Mouse (Mus musculus): ENCODE results near the gene Hoxc11.

Hoxc11 gene

DNA sequence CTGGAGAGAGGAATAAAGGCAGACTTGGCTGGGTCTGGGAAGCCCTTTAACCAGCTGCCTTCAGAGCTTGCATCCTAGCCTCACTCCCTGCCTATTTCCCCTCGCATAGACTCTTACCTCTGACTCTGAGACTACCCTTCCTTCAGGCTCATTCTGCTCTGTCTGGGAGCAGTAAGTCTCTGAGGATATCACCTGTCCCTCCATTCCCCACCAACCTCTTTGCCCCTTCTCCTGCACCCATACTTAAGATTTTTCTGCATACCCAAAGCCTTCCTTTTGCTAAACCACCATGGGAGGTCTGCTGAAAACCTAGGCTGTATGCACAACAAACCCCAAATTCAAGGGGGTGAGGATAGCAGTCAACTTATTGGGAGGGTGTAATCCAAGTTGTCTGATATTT, 25.7 kb downstream of the Hoxc11 start:
- in situ Hi-C loops (cut with MboI; ENCODE audit: unreplicated experiment in 2 of 2): loop anchor here (10.0 kb wide), 2 partner anchors 335 to 365 kb away; partner anchors contain the start of genes Gpr84 (in 2 of the 2) and Zfp385a (in 1 of the 2)

DNA sequence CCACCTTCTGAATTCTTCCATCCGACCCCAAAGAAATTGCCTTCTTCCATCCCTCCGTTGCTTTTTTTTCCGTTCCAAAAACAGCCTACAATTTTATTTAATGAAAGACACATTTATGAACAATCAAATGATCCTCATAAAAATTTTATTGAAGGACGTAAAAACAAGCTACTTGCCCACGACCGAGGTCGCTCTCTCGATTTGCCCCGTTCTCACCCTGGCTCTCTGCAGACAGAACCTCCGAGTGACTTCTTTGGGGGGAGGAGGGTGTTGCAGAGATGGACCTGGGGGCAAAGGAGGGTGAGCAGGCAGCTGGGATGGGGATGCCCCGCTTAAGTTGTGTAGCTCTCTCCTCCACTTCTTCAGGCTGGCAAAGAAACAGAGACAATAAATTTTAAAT, 26.1 kb downstream of the Hoxc11 start:
- in situ Hi-C loops (cut with MboI; ENCODE audit: unreplicated experiment in 2 of 2): loop anchor here (10.0 kb wide), 2 partner anchors 334 to 364 kb away; partner anchors contain the start of genes Gpr84 (in 2 of the 2) and Zfp385a (in 1 of the 2)

DNA sequence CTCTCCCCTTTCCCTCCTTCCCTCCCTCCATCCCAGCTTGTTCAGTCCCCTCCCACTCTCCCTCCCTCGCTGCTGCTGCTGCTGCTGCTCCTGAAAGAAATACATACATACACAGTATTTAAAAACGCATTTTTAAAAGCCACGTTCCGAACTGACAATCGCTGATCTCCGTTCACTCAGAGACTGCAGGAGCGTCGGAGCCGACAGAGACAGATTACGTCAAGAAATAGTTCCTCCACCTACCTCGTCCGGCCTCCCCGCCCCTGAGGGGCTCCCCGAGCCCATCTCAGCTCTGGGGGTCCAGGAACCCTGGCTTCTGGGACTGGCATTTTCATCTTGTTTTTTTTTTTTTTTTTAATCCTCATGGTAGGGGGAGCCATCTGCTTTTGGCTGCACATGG, 26.7 kb downstream of the Hoxc11 start:
- in situ Hi-C loops (cut with MboI; ENCODE audit: unreplicated experiment in 2 of 2): loop anchor here (10.0 kb wide), 2 partner anchors 334 to 364 kb away; partner anchors contain the start of genes Gpr84 (in 2 of the 2) and Zfp385a (in 1 of the 2)

- in situ Hi-C loops (cut with MboI; ENCODE audit: unreplicated experiment in 2 of 2): loop anchor here (10.0 kb wide), 2 partner anchors 333 to 363 kb away; partner anchors contain the start of genes Gpr84 (in 2 of the 2) and Zfp385a (in 1 of the 2)
Measured at GRCm38 (mm10) chr15:102981379-102982288, 27.4 kb downstream of the Hoxc11 start.

DNA sequence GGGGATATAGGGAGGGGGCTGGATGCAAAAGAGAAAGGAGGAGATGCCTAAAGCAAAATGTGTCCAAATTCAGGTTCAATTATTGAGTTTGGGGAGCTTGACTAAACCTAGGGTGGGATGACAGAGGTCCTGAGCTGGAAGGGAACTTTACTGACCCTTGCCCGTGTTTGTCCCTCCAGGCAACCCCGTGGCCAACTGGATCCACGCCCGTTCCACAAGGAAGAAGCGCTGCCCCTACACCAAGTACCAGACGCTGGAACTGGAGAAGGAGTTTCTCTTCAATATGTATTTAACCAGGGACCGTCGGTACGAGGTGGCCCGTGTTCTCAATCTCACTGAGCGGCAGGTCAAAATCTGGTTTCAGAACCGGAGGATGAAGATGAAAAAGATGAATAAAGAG, 29.5 kb downstream of the Hoxc11 start:
- in situ Hi-C loops (cut with MboI; ENCODE audit: unreplicated experiment in 2 of 2): loop anchor here (10.0 kb wide), 2 partner anchors 331 to 361 kb away; partner anchors contain the start of genes Gpr84 (in 2 of the 2) and Zfp385a (in 1 of the 2)

DNA sequence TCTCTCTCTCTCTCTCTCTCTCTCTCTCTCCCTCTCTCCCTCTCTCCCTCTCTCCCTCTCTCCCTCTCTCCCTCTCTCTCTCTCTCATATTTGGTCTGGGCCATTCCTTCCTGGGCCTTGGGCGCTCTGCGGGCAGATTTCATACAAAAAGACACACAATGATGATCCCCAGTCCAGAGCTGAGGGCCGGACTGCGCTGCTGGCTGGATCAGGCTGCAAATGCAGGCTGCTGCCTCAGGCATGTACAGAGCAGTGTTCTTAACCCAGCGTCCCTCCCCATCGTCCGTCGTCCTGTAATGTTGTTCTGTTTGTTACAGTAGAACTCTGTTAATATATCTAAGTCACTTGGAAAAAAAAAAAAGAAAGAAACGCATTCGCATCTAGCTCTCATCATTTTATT, 30.3 kb downstream of the Hoxc11 start:
- in situ Hi-C loops (cut with MboI; ENCODE audit: unreplicated experiment in 2 of 2): loop anchor here (10.0 kb wide), 2 partner anchors 330 to 360 kb away; partner anchors contain the start of genes Gpr84 (in 2 of the 2) and Zfp385a (in 1 of the 2)

DNA sequence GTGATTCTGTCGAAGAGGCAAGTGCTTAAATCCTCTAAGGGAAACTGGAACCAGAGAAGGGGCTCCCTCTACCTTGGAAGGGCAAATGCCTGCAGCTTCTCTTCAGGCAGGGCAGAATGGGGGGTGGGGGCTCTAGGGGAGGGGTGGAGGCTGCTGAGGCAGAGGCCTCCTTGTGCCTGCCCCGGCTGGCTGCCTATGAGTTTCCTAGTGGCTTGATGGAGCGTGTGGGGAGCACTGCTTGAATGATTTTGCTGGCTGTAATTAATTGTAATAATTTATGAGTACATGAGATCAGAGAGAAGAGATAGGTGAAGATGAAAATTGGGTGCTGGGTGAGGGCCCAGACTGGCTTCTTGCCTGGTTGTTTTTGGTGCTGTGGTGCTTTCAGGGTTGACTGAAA, 30.7 kb downstream of the Hoxc11 start:
- in situ Hi-C loops (cut with MboI; ENCODE audit: unreplicated experiment in 2 of 2): loop anchor here (5.0 to 10.0 kb wide), 4 partner anchors 187 to 360 kb away; partner anchors contain the start of genes Gpr84 (in 2 of the 2) and Zfp385a (in 2 of the 2)

DNA sequence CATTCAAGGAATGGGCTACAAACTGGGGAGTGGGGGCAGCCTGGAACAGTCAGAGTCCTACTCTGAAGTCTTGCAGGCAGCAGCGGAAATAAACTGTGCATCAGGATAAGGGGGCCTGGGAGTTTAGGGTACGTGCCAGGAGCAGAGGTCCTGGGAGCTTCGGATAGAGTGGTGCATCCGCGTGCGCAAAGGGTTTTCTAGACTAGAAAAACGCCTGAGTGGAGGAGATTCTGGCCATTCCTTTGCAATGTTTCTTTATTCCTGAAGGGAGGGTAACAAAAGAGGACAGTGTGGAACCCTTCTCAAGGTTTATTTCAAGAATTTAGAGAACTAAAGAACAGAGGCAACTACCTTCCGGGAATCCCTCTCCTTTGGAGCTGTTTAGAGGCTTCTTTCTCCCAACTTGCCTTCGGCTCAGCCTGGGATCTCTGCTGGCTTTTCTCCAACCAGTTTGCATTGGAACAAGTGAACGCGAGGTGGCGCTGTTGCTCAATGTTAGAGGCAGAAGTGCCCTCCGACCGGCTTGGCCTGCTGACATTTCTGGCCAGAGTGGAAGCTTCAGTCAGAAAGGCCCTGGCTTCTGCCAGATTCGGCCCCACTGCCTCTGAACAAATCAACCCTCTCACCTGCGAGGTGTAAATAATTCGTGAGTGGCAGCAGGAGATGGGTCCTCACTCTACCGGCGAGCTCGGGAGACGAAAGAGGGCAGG, 33.1 kb downstream of the Hoxc11 start:
- in situ Hi-C loops (cut with MboI; ENCODE audit: unreplicated experiment in 2 of 2): loop anchor here (5.0 to 10.0 kb wide), 4 partner anchors 185 to 358 kb away; partner anchors contain the start of genes Gpr84 (in 2 of the 2) and Zfp385a (in 2 of the 2)

- in situ Hi-C loops (cut with MboI; ENCODE audit: unreplicated experiment in 2 of 2): loop anchor here (5.0 to 10.0 kb wide), 4 partner anchors 184 to 357 kb away; partner anchors contain the start of genes Gpr84 (in 2 of the 2) and Zfp385a (in 2 of the 2)
Measured at GRCm38 (mm10) chr15:102988078-102988477, 33.9 kb downstream of the Hoxc11 start.

DNA sequence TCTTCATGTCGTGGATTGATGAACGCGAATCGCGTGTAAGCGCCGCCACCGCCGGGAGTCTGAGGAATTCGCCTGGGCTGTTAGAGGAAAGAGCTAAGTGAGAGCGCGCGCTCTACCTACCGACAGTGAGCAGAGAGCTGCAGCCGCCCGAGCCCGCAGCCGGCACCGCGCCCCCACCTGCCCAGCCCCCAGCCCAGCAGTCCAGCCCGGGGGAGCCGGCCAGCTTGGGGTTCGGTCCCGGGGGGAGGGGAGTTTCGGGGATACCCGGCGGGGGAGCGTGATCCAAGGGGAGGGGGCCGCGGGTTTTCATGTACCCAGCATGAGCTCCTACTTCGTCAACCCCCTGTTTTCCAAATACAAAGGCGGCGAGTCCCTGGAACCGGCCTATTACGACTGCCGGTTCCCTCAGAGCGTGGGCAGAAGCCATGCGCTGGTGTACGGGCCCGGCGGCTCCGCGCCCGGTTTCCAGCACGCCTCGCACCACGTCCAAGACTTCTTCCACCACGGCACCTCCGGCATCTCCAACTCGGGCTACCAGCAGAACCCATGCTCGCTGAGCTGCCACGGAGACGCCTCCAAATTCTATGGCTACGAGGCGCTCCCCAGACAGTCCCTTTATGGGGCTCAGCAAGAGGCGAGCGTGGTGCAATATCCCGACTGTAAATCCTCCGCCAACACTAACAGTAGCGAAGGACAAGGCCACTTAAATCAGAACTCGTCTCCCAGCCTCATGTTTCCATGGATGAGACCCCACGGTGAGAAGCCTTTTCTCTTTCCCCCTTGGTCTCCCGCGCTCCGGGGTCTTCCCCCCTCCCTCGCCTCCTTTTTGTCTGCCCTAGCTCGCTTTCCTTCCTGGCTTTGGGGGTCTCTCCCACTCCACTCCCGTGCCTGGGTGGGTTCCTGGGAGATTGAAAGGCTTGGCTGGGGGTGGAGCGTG, 36.5 kb downstream of the Hoxc11 start, which contains the start of gene Hoxc8:
TSS of gene Hoxc8 (plus strand) at position 147 of the 937 bp plus-strand sequence.
- in situ Hi-C loops (cut with MboI; ENCODE audit: unreplicated experiment in 2 of 2): no loop called here

DNA sequence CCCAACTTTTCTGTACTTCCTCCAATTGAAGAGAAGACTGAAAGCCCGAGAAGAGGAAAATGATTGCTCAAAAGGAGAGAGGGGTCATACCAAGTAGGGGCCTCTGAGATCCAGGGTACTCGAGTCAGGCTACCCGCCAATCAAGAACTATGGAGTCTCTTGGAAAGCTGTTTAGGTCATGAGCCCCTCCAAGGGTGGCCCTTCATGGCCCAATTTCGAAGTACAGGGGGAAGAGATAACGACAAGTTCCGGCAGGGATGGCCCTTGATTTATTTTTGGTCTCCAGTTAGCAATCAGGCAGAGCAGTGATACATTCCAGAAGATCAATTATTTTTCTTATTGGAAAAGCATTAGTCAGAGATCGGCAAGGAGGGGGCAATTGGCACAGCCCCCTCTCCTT, 37.6 kb downstream of the Hoxc11 start:
- in situ Hi-C loops (cut with MboI; ENCODE audit: unreplicated experiment in 2 of 2): no loop called here

DNA sequence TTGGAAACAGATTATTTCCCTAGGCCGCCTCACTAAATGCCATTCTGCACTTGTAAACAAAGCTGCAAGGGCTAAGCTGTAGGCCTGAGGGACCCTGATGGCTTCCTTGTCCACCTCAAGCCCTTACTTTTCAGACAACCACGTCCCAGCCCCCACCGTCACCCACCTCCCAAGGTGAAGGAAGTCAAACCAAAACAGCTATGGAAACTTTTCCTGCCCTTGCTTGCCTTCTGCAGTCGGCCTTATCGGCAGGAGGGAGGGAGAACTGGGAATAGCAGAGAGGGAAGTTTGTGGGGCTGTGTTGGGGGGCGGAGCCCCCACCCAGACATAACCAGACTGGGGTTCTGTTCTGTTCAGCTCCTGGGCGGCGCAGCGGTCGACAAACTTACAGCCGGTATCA, 38.0 kb downstream of the Hoxc11 start:
- in situ Hi-C loops (cut with MboI; ENCODE audit: unreplicated experiment in 2 of 2): no loop called here

GRCm38 (mm10) chr15:102992863-102993262, 38.6 kb downstream of the Hoxc11 start:
- in situ Hi-C loops (cut with MboI; ENCODE audit: unreplicated experiment in 2 of 2): no loop called here

GRCm38 (mm10) chr15:102996548-102996947, 42.3 kb downstream of the Hoxc11 start:
- in situ Hi-C loops (cut with MboI; ENCODE audit: unreplicated experiment in 2 of 2): no loop called here

DNA sequence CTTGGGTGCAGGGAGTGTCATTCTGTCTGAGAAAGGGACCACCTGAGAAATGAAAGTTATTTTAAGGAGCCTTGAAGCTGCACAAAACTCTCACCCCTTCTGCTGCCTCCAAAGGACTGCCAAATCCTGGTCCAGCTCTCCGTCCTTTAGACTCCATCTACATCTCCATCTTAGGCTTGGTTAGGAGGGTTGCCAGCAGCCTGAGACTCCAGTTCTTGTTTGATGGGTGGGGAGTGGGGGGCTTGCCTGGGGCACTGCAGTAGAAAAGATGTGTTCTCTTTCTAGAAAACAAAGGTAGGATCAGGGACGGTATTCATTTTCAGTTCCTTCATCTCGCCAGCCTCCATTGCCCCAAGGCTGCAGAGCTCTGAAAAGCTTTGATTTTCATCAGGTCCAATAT, 43.2 kb downstream of the Hoxc11 start:
- in situ Hi-C loops (cut with MboI; ENCODE audit: unreplicated experiment in 2 of 2): no loop called here

DNA sequence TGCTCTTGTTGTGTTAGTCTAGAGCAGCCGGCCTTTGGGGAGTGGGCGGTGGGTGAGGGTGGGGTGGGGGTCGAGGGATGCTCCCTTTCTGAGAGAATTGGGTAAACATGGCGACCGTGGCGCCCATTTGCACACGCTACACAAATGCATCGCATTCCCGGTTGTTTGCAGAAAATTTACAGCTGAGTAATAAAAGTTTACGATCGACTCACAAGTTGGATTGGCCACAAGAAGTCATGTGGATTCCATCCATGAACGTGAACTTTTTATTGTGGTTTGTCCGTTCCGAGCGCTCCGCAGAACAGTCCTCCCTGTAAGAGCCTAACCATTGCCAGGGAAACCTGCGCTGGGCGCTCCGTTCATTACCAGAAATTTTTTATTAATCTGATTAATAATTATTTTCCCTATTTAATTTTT, 43.7 kb downstream of the Hoxc11 start, which contains the start of gene Hoxc6:
TSS of gene Hoxc6 (plus strand) at position 319 of the 417 bp plus-strand sequence.
- in situ Hi-C loops (cut with MboI; ENCODE audit: unreplicated experiment in 2 of 2): no loop called here

DNA sequence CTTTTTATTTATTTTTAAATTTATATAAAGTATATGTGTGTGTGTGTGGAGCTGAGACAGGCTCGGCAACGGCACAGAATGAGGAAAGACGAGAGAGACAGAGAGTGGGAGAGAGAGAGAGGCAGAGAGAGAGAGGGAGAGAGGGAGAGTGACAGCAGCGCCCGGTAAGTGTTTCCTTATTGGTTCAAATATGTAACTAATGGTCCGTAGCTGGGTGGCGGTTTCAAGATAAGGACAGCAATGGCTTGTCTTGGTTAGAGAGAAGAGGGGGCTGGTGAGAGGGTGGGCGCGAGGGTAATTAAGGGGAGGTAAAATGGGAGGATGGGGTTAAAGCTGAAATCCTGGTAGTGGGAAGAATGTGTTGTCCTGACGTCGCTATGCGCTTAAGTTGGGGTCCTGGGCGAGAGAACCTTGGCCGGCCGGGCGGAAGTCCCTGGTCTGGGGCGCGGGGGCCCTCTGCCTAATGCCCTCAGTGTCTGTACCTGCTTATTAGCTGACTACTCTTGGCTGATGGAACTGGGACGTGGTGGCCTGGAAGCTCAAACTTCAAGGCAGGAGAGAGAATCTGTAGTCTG, 44.5 kb downstream of the Hoxc11 start:
- in situ Hi-C loops (cut with MboI; ENCODE audit: unreplicated experiment in 2 of 2): no loop called here

GRCm38 (mm10) chr15:102999183-102999831, 45.1 kb downstream of the Hoxc11 start:
- in situ Hi-C loops (cut with MboI; ENCODE audit: unreplicated experiment in 2 of 2): no loop called here

Data from v-Abl transformed pro-B cells (cell line).